Mouse (Mus musculus): ENCODE measurements around the gene Btbd16.

DNA sequence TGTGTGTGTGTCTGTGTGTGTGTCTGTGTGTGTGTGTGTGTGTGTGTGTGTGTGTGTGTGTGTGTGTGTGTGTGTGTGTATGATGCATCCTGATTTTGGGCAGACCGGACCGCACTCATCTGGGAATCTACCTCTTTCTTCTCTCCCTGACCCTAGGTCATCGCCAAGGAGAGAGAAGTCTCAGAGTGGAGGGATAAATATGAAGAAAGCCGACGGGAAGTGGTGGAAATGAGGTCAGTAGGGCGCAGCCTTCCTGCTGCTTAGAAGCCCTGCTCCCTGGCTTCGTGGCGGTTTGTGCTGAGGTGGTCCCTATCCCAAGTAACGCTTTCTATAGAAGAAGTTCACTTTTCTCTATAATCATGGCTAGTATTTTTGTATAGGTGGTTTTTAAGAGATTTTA, 22.2 kb upstream of the Btbd16 start:
- TF ChIP-seq CTCF (IDR thresholded peaks at IDR 0.05; ENCODE audit: low read depth): no peak
- TF ChIP-seq EP300 (IDR thresholded peaks at IDR 0.05; ENCODE audit: low read depth): no peak

Data from liver, postnatal 0 days (tissue).